Mouse (Mus musculus): ENCODE data around the gene Myrip. TPM values are rescaled to one million over a fixed set of nuclear protein-coding genes. Genes with fewer than 3 reads are reported as not detected.

Gene Myrip
- polyA plus RNA-seq, 1 experiment from 2014 or later: 0.89 TPM

- H3K4me2 ChIP-seq (replicated peaks): no peak overlapping the region
- H3K36me3 ChIP-seq: no peaks in the 10 kb centered on the region
- no peak overlapping the region for H3K4me3 ChIP-seq (replicated peaks)
- H3K27ac ChIP-seq: no peak overlapping the region
- no peaks in the 10 kb centered on the region for H3K27me3 ChIP-seq (replicated peaks)
- H3K4me1 ChIP-seq (replicated peaks): 0 out of 2 replicates have a peak, but pooled peaks cover 15% of the 10 kb centered on the region
- ATAC-seq: no peak
- 57% methylated on average over 4 of the region's 4 CpGs for WGBS
- no peak overlapping the region for H3K9ac ChIP-seq
- no peaks in the 10 kb centered on the region for H3K9me3 ChIP-seq
Measured at GRCm38 (mm10) chr9:120343123-120343790, 41.9 kb downstream of the Myrip start.

- Histone ChIP-seq H3K36me3 (no peaks in the 10 kb centered on the region), H3K27ac (peak overlapping the region; percentile 41; the same call in 1 of the 2 replicates), H3K9ac (no peak overlapping the region), H3K27me3 (replicated peaks) (no peaks in the 10 kb centered on the region), H3K4me3 (replicated peaks) (no peak overlapping the region), H3K4me2 (replicated peaks) (no peak overlapping the region), H3K4me1 (replicated peaks) (peaks cover 21% of the 10 kb centered on the region), H3K9me3 (no peaks in the 10 kb centered on the region)
- 4% methylated on average over 5 of the region's 5 CpGs for WGBS
- ATAC-seq: peak; percentile 50
Measured at GRCm38 (mm10) chr9:120345651-120346151, 44.4 kb downstream of the Myrip start.

GRCm38 (mm10) chr9:120349145-120349544 lies 47.8 kb downstream of the Myrip start:
- Histone ChIP-seq H3K4me2 (replicated peaks) (no peak overlapping the region), H3K4me3 (replicated peaks) (no peak overlapping the region), H3K9ac (no peak overlapping the region), H3K27me3 (replicated peaks) (no peaks in the 10 kb centered on the region), H3K36me3 (no peaks in the 10 kb centered on the region), H3K4me1 (replicated peaks) (peaks cover 28% of the 10 kb centered on the region), H3K27ac (peak overlapping the region; percentile 40; the same call in 1 of the 2 replicates), H3K9me3 (no peaks in the 10 kb centered on the region)
- ATAC-seq: 0 out of 2 replicates have a peak, but pooled peaks have one; percentile 14
- 66% methylated on average over 4 of the region's 4 CpGs for WGBS

DNA sequence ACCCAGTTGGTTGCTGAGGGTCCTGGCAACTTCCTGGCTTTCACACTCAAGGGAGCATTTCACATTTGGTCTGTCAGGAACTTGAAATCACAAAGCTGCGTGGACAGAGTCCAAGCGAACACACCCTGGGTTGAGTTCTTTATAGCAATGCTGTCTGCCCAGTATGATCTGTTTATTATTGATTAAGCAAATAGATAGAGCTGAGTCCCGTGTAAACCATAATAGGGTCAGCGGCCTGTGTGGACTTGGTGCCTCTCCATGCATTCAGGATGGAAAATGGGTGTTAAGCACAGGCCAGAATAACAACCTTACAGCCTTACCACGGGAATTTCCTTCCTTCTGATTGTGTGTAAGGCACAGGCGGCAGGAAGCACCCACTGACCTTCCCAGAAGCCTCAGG lies 49.0 kb downstream of the Myrip start:
- Histone ChIP-seq H3K27me3 (replicated peaks) (no peaks in the 10 kb centered on the region), H3K4me1 (replicated peaks) (peaks cover 25% of the 10 kb centered on the region), H3K9me3 (no peaks in the 10 kb centered on the region), H3K36me3 (no peaks in the 10 kb centered on the region), H3K4me3 (replicated peaks) (no peak overlapping the region), H3K4me2 (replicated peaks) (peak overlapping the region; percentile 33; the same call in 1 of the 2 replicates), H3K9ac (no peak overlapping the region), H3K27ac (peak overlapping the region; percentile 63)
- ATAC-seq: peak; percentile 83
- 38% methylated on average over 6 of the region's 6 CpGs for WGBS

DNA sequence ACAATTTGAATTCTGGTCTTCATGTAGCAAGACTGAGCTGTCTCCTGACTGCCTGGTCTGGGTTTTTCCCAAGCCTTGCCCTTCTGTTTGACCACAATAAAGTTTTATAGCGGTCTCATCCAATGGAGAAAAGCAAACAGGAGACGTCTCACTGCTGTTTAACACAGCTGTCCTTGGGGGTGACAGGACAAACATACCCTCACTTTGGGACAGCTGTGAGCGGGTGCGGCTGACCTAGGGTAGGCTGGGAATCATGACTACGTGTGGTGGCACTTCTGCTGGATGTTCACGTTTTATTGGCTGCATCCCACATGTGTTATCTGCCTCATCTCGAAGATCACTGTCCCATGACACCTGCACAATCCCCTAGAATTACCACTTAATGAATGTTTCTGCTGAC lies 49.7 kb downstream of the Myrip start:
- no peaks in the 10 kb centered on the region for H3K27me3 ChIP-seq (replicated peaks)
- H3K9me3 ChIP-seq: no peaks in the 10 kb centered on the region
- H3K4me2 ChIP-seq (replicated peaks): peak overlapping the region; percentile 33; the same call in 1 of the 2 replicates
- H3K4me1 ChIP-seq (replicated peaks): peaks cover 18% of the 10 kb centered on the region
- 38% methylated on average over 7 of the region's 7 CpGs for WGBS
- H3K27ac ChIP-seq: peak overlapping the region; percentile 63; the same call in 1 of the 2 replicates
- ATAC-seq: peak; percentile 29
- H3K9ac ChIP-seq: no peak overlapping the region
- H3K36me3 ChIP-seq: no peaks in the 10 kb centered on the region
- no peak overlapping the region for H3K4me3 ChIP-seq (replicated peaks)

DNA sequence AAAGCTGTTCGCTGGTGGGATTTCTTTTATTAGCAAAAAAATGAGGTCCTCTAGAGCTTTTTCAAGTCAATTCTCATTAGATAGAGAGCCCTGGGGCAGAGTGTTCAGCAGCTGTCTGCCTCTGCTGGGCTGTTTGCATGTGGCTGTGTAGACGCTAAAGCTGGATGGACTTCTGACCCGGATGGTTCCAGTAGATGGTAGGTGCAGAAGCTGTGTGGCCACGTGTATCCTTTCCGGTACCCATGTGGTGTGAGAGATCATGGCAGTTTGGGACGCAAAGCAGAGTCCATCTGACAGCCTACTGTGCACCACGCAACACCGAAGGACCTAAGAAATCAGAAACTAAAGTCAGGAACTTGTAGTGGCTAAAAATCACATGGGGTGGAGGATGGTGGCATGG lies 50.2 kb downstream of the Myrip start:
- Histone ChIP-seq H3K4me3 (replicated peaks) (no peak overlapping the region), H3K4me1 (replicated peaks) (peaks cover 16% of the 10 kb centered on the region), H3K27ac (no peak overlapping the region; the same call in 1 of the 2 replicates), H3K36me3 (no peaks in the 10 kb centered on the region), H3K9me3 (no peaks in the 10 kb centered on the region), H3K9ac (no peak overlapping the region), H3K4me2 (replicated peaks) (no peak overlapping the region), H3K27me3 (replicated peaks) (no peaks in the 10 kb centered on the region)
- ATAC-seq: peak; percentile 44; the same call in 1 of the 2 replicates
- 69% methylated on average over 8 of the region's 8 CpGs for WGBS

GRCm38 (mm10) chr9:120353036-120353435 lies 51.7 kb downstream of the Myrip start:
- 83% methylated on average over 4 of the region's 4 CpGs for WGBS
- Histone ChIP-seq H3K9ac (no peak overlapping the region), H3K27me3 (replicated peaks) (no peaks in the 10 kb centered on the region), H3K27ac (no peak overlapping the region), H3K4me1 (replicated peaks) (peaks cover 16% of the 10 kb centered on the region), H3K4me3 (replicated peaks) (no peak overlapping the region), H3K9me3 (no peaks in the 10 kb centered on the region), H3K4me2 (replicated peaks) (no peak overlapping the region), H3K36me3 (no peaks in the 10 kb centered on the region)
- ATAC-seq: no peak

- H3K27ac ChIP-seq: no peak overlapping the region
- 76% methylated on average over 3 of the region's 3 CpGs for WGBS
- H3K36me3 ChIP-seq: no peaks in the 10 kb centered on the region
- H3K9ac ChIP-seq: no peak overlapping the region
- no peak for ATAC-seq
- no peaks in the 10 kb centered on the region for H3K9me3 ChIP-seq
- no peak overlapping the region for H3K4me2 ChIP-seq (replicated peaks)
- peaks cover 16% of the 10 kb centered on the region for H3K4me1 ChIP-seq (replicated peaks)
- H3K27me3 ChIP-seq (replicated peaks): no peaks in the 10 kb centered on the region
- H3K4me3 ChIP-seq (replicated peaks): no peak overlapping the region
Measured at GRCm38 (mm10) chr9:120353967-120354366, 52.7 kb downstream of the Myrip start.

- no peaks in the 10 kb centered on the region for H3K27me3 ChIP-seq (replicated peaks)
- H3K9ac ChIP-seq: no peak overlapping the region
- 88% methylated on average over 12 of the region's 12 CpGs for WGBS
- H3K4me1 ChIP-seq (replicated peaks): peaks cover 12% of the 10 kb centered on the region; the same call in 1 of the 2 replicates
- no peaks in the 10 kb centered on the region for H3K36me3 ChIP-seq
- no peak overlapping the region for H3K4me2 ChIP-seq (replicated peaks)
- H3K9me3 ChIP-seq: no peaks in the 10 kb centered on the region
- no peak for ATAC-seq
- H3K27ac ChIP-seq: no peak overlapping the region
- no peak overlapping the region for H3K4me3 ChIP-seq (replicated peaks)
Measured at GRCm38 (mm10) chr9:120354550-120355345, 53.4 kb downstream of the Myrip start.

GRCm38 (mm10) chr9:120356490-120356889 lies 55.2 kb downstream of the Myrip start:
- no peak overlapping the region for H3K4me3 ChIP-seq (replicated peaks)

GRCm38 (mm10) chr9:120358060-120358459 lies 56.7 kb downstream of the Myrip start:
- no peak overlapping the region for H3K27ac ChIP-seq
- no peak overlapping the region for H3K4me2 ChIP-seq (replicated peaks)
- no peaks in the 10 kb centered on the region for H3K27me3 ChIP-seq (replicated peaks)
- H3K4me1 ChIP-seq (replicated peaks): no peaks in the 10 kb centered on the region
- no peak overlapping the region for H3K4me3 ChIP-seq (replicated peaks)
- ATAC-seq: no peak
- no peaks in the 10 kb centered on the region for H3K9me3 ChIP-seq
- H3K9ac ChIP-seq: no peak overlapping the region
- H3K36me3 ChIP-seq: no peaks in the 10 kb centered on the region
- whole genome bisulfite sequencing: 77% methylated on average over 6 of the region's 6 CpGs

More at GRCm38 (mm10) chr9:120356490-120356889, 55.2 kb downstream of the Myrip start:
- Histone ChIP-seq H3K4me1 (replicated peaks) (0 out of 2 replicates have a peak, but pooled peaks cover 3% of the 10 kb centered on the region), H3K9ac (no peak overlapping the region), H3K27ac (no peak overlapping the region), H3K27me3 (replicated peaks) (no peaks in the 10 kb centered on the region), H3K36me3 (no peaks in the 10 kb centered on the region), H3K9me3 (no peaks in the 10 kb centered on the region), H3K4me2 (replicated peaks) (no peak overlapping the region)
- 38% methylated on average over 6 of the region's 6 CpGs for WGBS
- ATAC-seq: no peak
